Mouse (Mus musculus) T-helper 2 cell (primary cell): ENCODE measurements at regions not wholly inside any gene's neighbourhood (a gene's known extent, or its start where the extent isn't known, plus 50 kb on each side); places are given as distances from the start of the nearest gene placed in this dataset.

Experiments
- in situ Hi-C: fragments of 300-600 bp; cut with MboI, MseI; formaldehyde crosslinking; loops from one replicate; pipeline ENCODE4 v1.15.1; 2025; ENCODE audit warnings: high pct_unique_total_duplicates

DNA sequence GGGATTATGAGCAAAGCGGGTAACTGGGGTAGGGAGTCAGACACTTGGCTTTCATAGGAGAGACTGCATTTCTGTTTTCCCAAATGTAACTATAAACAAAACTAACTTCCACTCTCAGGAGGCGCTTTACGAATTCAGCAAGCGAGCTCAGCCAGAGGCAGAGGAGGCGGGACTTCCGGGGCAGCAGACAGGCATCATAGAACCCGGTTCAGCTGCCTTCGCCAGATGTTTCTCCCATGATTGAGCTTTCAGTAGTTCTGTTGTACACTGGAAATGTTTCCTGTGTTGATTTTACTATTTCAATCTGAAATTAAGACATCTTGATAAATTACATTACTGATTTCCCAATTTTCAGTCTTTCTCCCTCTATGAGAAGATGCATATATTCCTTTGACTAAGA is 92.9 kb downstream of the Zfp365 start:
- in situ Hi-C loops, result no loop called here

DNA sequence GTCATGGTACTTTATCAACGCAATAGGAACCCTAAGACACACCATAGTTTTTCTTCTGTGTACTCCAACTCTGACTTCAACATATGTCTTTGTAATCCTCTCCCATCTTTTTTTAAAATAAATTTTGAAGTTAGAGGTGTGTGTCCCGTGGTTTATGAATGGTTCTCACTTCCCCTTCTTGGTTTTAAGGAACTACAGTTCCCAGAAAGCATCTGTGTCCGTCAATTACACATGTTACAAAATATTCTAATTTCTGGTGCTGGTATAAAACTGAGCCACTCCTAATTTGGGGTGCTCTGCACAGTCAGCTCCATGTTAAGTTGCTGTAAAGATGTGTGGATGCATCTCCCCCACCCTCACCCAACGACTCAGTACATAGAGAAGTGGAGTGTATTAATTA is 98.6 kb downstream of the Zfp365 start:
- in situ Hi-C loops, result no loop called here

DNA sequence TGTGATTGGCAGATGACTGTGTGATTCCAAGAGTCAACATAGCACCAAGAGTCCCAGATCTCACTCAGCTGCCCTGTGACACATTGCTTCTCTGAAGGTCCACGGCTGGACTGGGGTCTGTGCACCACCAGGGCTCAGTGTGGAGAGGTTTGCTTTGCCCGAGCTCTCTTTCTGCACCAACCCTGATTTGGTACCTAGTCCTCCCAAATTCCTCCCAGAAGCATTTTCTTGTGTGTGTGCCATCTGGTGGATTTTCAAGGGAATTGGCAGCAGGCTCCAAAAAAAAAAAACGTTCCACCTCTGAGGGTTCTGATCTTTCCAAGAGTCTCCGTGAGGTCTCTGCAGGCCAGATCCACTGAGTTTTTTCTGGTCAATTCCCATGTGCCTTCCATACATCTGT is 107.3 kb downstream of the Zfp365 start:
- in situ Hi-C loops, result no loop called here

DNA sequence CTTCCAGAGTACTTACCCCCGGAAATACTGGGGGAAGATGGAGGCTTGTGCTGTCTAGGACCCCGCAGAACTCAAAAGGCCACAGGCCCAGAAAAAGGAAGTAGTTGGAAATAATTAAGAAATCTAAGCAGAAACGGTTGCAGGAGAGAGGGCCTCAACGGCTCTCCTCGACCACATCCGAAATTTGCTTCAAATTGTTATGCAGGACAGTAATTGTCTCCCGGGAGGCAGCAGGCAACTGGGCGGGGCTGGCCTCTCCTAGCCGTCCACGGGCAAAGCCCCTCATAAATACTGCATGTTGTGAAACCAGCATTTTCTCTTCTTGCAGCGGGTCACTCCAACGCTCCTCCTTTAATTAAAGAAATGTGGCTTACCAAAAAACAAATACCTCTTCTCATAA is 107.8 kb downstream of the Zfp365 start:
- in situ Hi-C loops, result no loop called here

DNA sequence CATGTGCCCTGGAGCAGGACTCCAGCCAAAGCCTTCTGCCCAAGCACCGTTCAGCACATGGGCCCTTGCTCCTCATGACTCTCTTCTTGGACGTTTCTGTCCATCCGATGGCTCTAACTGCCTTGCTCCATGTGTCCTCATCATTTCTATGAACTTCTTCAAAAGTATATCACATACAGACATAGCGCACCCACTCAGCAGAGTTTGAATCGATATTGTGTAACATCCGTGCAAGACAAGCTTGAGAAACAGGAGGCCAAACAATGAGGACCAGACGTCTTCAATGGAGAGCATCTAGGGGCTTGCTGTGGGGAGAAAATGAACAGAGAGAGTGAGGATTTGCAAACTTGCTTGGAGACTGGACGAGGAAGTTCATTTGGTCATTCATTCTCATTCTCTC is 110.3 kb downstream of the Zfp365 start:
- in situ Hi-C loops, result no loop called here

DNA sequence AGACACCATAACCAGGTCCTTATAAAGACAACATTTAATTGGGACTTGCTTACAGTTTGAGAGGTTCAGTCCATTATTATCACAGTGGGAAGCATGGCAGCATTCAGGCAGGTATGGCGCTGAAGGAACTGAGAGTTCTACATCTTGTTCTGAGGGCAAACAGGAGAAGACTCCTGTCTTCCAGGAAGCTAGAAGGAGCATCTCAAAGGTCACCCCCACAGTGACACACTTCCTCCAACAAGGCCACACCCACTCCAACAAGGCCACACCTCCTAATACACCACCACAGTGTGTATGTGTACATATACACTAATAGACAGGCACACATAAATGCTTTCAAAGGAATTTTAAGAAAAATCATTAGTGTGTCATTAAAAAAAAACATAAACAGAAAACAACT is 110.8 kb downstream of the Zfp365 start:
- in situ Hi-C loops, result no loop called here

DNA sequence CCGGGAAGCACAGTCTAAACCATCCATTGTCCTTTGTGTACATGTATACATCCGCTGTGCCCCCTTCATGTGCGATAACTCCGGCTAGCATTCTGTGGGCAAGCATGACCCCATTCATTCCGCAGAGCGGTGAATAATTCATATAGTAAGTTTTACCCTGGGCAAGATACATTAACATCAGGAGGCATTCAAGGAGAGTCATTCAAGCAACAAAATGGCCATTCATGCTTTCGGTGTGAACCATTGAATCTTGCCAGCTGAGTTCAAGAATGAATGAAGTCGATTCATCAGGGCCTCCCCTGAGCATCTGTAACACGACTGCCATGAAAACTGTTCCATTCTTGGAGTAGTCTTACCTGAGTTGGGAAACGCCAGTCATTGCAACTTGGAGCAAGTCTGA is 113.5 kb downstream of the Zfp365 start:
- in situ Hi-C loops, result loop anchor here (25.0 kb wide), 1 partner anchor 912 kb away; no protein-coding TSS in a partner anchor

DNA sequence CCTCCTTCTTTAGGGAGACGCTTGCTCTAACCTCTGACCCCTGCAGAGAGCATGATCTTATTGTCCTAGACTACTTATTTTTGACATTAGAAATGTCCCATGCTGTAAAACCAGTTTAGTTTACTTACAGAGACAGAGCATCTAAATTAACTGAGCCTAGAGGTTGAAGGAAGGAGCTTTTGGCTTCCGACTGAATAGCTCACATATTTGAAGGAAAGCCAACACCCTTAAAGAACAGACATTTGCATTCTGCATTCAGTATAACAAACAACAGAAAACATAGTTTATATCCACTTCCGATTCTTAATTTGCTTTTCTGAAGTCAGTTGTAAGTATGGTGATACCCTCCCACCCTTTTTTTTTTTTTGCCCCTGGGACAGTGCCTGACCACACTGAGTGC is 119.3 kb downstream of the Zfp365 start:
- in situ Hi-C loops, result loop anchor here (25.0 kb wide), 1 partner anchor 906 kb away; no protein-coding TSS in a partner anchor

DNA sequence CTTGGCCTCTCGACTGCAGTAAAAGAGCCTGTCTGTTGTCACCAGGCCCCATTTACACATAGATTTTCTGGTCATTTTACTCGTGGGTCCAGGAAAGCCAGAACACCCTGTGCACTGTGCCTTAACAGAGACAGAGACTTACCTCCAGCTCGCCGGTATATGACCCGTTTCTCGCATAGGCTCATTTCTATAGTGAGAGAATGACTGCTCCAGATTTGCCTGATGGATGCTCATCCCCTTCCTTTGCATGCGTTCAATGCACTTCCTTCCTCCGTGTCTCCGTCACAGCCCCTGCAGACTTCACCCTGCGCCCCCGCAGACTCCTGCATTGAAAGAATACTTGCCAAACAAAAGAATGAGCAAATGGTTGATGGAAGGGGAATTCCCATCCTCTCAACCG is 122.8 kb downstream of the Zfp365 start:
- in situ Hi-C loops, result loop anchor here (25.0 kb wide), 1 partner anchor 902 kb away; no protein-coding TSS in a partner anchor

DNA sequence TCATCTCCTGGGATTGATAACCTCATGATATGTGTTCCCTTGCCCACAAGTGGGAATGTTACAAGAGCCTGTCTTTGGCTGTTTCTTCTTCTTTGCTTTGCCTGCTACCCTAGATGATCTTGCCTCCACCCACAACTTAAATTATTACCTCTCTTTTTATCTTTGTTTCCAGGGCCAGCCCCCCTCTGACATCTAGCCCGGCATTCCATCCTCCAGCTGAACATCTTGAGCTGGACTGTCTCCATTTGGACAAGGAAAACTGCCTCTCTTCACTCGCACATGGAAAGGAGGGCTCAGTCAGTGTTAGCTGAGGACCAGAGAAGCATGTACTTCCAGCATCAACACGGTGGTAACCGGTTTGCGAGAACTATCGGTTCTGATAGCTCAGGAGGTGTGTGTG is 124.3 kb downstream of the Zfp365 start:
- in situ Hi-C loops, result loop anchor here (25.0 kb wide), 1 partner anchor 901 kb away; no protein-coding TSS in a partner anchor

DNA sequence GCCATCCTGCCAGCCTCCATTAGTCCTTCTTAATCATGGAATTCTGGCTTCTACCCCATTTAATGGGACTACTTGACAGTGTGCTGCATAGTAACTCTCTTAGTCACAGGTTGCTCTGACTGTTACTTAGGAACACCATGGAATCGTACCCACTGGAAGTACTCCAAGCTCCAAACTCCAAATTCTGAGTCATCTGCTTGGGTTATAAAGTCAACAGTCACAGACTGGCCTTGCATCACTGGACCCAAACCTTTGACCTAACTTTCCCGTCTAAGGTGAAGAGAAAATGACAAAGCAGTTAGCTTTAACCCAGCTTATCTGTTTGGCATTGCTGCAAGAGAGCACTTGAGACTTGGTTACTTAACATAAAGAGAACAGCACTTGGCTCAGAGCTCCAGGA is 126.9 kb downstream of the Zfp365 start:
- in situ Hi-C loops, result loop anchor here (25.0 kb wide), 1 partner anchor 898 kb away; no protein-coding TSS in a partner anchor

DNA sequence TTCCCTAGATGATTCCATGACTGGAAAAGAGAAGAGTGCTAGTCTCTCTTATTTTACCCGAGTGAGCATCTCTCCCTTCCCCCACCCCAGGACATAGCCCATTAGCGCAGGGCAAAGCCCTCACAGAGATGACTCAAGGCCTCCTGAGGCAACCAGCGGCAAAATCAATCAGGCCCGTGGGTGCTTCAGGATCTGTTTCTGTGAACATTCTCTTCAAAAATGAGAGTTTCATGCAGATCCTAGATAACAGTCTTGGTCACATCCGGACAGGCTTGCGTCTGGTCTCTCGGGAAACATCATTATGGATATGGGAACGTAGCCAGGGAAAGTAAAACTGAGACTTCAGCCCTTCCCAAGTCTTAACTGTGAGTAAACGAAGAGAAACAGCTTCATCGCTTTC is 134.1 kb downstream of the Zfp365 start:
- in situ Hi-C loops, result loop anchor here (25.0 kb wide), 1 partner anchor 891 kb away; no protein-coding TSS in a partner anchor

DNA sequence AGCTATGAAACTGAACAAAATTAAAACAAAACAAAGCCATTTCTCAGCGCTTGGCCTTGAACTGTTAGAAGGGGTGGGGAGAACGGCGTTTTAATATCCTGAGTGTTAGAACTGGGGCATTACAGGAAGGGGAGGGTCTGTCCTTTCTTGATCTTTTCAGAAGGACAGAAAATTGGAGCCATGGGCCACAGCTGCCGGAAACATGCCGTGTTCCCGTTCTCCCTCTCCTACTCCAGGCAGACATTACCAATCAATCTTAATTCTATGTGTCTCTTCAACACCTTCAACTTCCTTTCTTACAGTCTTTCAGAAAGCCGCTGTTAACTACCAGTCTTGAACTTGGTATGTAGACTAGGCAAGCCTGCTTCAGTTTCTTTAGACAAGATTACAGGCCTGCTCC is 134.7 kb downstream of the Zfp365 start:
- in situ Hi-C loops, result loop anchor here (25.0 kb wide), 1 partner anchor 890 kb away; no protein-coding TSS in a partner anchor

DNA sequence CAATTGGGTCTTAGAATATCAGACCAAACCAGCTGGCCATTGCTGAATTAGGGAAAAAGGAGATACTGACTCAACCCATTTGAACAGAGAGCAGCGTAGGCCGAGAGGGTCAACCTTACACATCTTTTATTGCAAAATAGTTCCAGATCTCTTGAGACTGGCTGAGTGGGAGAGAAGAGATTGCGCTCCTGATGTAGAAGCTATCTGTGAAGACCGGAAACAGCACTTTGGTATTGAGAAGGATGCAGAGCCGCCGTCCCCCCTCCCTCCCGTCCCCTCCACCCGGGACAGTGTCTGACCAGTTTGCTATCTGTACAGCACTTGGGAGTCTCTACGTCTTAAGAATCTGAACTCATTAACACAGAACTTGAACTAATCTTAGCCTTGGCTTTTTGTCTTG is 135.6 kb downstream of the Zfp365 start:
- in situ Hi-C loops, result loop anchor here (25.0 kb wide), 1 partner anchor 890 kb away; no protein-coding TSS in a partner anchor

DNA sequence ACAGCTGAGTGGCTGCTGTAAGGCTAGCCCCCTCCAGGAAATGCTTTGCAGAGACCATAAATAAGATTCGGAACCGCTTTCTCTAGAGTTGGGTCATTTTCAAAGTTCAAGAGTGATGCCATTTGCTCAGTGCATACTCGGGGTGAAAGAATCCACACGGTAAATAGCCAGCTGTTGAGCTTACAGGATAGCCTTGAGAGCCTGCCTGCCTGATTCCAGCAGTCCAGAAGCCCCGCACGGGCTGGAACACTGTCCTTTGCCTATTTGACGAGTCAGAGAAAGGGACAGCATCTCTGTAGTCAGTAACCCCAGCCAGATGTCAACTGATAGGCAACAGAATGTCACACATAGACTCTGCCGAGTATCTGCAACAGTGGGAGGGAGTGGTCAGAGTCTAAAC is 140.7 kb downstream of the Zfp365 start:
- in situ Hi-C loops, result no loop called here

DNA sequence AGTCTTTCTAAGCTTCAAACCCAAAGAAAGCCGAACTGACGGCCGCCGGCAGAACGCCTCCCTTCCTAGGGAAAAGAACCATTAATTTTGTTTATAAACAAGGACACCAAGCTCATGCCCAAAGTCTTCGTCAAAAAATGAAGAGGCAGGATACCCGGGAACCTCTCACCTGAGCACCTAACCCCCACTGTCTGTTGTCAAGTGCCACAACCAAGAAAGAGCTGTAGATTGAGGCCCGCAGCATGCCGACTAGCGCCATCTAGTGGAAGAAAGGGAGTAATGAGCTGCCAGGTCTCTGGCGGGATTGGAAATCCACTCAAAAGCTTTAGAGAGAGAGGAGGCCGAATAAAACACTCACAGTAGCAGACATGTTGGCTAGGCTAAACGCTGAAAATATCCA is 146.4 kb downstream of the Zfp365 start:
- in situ Hi-C loops, result no loop called here

DNA sequence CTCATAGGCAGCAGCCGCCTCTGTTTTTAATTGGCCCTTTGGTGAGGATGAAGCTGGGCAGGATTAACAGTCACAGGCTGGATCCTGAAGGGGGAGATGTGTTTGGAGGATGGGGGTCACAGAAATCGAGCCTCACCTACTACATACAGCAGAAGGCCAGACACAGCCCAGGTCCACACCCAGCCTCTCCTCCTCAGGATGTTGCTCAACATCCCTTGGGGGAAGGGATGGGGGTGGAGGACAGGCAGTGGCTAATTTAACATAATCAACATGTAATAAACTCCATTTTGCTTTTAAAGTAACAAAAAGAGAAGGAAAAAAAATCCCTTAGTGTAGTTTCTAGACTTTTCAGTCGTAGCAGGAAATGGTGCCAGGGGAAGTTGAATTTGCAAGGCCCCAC is 152.0 kb downstream of the Zfp365 start:
- in situ Hi-C loops, result no loop called here

DNA sequence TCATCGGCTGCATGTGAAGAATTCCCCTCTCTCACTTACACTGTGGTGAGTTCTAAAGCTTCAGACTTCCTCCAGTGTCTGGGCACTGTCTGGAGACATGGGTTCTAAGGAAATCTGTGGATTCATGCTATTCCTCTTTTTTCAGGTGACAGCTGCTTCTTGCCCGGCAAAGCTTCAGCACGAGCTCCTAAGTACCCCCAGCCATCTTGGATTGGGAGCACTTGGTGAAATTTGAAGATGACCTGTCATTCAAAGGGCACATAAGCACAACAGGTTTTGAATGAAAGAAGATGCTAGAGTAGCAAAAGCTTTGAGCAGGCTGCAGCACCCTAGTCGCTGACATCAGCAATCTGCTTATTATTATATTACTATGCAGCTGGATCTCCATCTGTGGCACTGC is 164.3 kb downstream of the Zfp365 start:
- in situ Hi-C loops, result no loop called here

DNA sequence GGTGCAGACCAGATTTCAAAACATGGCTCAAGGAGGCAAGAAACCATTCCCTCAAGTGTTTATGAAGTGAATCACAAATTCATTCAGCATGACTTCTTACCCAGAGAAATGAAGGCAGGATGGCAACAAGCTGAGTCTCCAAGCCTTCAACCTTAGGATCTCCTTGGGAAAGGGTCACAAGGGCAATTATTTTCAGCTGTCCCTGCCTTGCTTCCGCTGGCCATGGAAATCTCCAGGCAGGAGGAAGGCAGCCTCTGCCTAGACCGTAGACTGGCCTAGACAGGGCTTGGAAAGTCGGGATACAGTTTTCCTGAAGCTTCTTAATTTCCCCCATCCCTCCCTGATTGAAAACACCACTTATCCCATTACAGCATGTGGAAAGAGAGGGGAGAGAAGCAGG is 165.0 kb downstream of the Zfp365 start:
- in situ Hi-C loops, result no loop called here

DNA sequence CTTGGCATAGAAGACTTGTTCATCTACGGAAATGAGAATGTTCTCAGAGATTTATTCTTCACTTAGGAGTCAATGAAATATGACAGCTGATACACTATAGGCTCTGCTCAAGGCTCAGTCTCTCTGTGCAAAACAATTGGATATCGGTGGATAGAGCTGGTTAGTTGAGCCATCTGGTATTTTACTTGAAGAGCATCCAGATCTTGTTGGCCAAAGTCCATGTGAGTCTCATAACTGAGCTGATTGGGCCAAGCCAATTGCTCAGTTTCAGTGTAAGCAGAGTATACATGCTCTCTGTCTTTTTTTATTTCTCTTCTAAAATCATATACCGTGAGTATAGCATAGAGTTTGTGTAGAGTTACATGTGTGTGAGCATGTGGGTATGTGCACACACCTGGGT is 166.3 kb downstream of the Zfp365 start:
- in situ Hi-C loops, result no loop called here

DNA sequence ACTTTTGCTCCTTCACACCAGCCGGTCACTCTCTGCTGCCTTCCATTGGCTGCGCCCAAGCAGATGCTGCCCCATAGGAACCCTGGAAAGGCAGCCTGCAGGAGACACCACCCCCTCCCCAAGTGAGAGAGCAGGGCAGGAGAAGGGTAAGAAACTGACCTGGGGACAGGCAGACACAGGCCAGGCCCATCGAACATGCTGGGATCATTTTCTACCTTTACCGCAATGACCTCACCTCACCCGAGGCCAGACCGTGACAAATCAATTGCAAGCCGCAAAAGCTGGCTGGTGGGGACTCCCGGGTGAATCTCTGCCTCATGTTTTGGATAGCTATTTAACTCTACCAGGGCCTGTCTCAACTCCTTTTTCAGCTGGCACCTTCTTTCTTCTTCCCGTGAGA is 168.9 kb downstream of the Zfp365 start:
- in situ Hi-C loops, result no loop called here

DNA sequence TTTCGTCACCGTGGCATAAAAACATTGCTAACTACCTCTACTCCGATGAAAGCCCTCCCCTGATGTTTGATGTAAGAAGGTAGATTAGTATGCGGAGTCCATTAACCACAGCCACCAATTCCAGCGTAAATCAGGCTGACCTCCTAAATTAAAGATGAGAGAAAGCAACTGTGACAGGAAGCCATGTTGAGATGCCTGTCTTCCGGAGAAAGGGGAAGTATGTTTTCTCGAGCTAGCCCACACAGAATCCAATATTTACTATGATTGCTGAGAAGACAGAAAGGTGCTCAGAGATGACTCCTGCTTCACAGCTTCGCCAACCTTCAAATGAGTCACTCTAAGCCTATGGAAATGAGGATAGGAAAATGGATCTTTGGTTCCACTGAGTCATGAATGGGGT is 169.6 kb downstream of the Zfp365 start:
- in situ Hi-C loops, result no loop called here

DNA sequence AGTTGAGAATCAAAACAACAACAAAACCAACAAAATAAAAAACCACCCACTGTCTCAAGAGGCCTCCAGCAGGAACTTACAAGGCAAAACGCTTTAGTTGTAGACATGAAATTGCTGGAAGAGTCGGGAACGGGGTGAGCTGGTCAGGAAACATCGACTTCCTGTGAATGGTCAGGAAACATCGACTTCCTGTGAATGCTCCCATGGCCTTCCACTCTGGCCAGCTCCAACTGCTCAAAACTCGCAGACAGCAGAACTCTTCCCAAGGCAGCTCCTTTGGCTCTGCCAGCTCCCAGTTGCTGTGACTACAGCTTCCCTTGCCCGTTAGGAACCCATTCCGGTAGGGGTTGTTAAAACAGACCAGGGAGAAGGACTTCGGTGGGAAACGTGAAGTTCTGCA is 170.2 kb downstream of the Zfp365 start:
- in situ Hi-C loops, result no loop called here

DNA sequence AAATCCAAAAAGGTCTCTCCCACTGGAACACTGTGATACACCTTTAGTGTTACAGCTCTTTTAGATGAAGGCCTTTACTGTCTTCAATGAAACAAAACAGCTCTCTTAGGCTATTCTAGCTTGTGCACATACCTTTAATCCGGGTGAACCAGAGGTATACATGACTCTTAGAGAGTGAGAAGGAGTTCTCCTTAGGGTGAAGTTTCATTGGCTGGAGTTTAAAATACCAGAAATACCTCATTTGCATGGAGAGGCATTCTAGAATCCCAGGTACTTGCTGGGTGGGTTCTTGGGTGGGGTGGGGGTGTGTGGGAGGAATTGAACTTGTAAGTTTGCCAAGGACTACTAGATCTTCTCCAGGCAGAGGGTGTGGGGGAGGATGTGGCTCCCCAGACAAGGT is 173.3 kb downstream of the Zfp365 start:
- in situ Hi-C loops, result no loop called here
